Mouse (Mus musculus) erythroblast, embryonic 14.5 days (primary cell): ENCODE results near the gene Myl9. TPM values are rescaled to one million over a fixed set of nuclear protein-coding genes. Genes with fewer than 3 reads are reported as not detected.

Experiments used
- H3K27me3 ChIP-seq: 2 replicates; pipeline ENCODE4 v1.6.1; 2012; ENCODE audit warnings: inconsistent platforms; ENCODE audit not compliant: control insufficient read depth
- H3K36me3 ChIP-seq: 2 replicates; pipeline ENCODE4 v1.6.1; 2012; ENCODE audit warnings: mild to moderate bottlenecking, inconsistent platforms; ENCODE audit not compliant: control insufficient read depth
- H3K4me1 ChIP-seq: 2 replicates; pipeline ENCODE4 v1.6.1; 2012; ENCODE audit warnings: inconsistent platforms; ENCODE audit not compliant: control insufficient read depth
- H3K4me3 ChIP-seq: replicated peaks from 2 replicates; pipeline ENCODE3; 2012; ENCODE audit warnings: moderate library complexity, mild to moderate bottlenecking, inconsistent platforms
- H3K9me3 ChIP-seq: 2 replicates; pipeline ENCODE4 v1.6.1; 2012; ENCODE audit warnings: low read length, inconsistent platforms, mixed read lengths; ENCODE audit not compliant: control insufficient read depth
- GATA1 ChIP-seq: IDR thresholded peaks from 2 replicates; pipeline ENCODE4 v1.6.1; 2012; ENCODE audit warnings: low read length, inconsistent platforms, mixed read lengths
- TAL1 ChIP-seq: IDR thresholded peaks from 3 replicates; pipeline ENCODE4 v1.6.1; 2012; ENCODE audit warnings: low read length, inconsistent platforms, mixed read lengths
- polyA plus RNA-seq: library from polyadenylated mRNA; stranded (reverse); fragments of >175 nt; gene quantifications from 2 replicates; pipeline ENCODE4 v1.2.3, GENCODE M21; 2012

Myl9 gene
- polyA plus RNA-seq, 1 experiment, result 0.10 TPM

GRCm38 (mm10) chr2:156736846-156737245 lies 38.4 kb upstream of the Myl9 start:
- no peak overlapping the region for H3K4me3 ChIP-seq
- peaks cover 19% of the 10 kb centered on the region for H3K4me1 ChIP-seq
- no peaks in the 10 kb centered on the region for H3K9me3 ChIP-seq
- TF ChIP-seq TAL1 (no peak), GATA1 (no peak)
- no peaks in the 10 kb centered on the region for H3K27me3 ChIP-seq
- H3K36me3 ChIP-seq, result no peaks in the 10 kb centered on the region

- peaks cover 11% of the 10 kb centered on the region; the same call in 1 of the 2 replicates for H3K4me1 ChIP-seq
- H3K36me3 ChIP-seq, result no peaks in the 10 kb centered on the region
Observed at GRCm38 (mm10) chr2:156737976-156738375, 37.2 kb upstream of the Myl9 start.

GRCm38 (mm10) chr2:156741265-156741664 lies 34.0 kb upstream of the Myl9 start:
- H3K4me3 ChIP-seq, result no peak overlapping the region

More at GRCm38 (mm10) chr2:156737976-156738375, 37.2 kb upstream of the Myl9 start:
- H3K27me3 ChIP-seq, result no peaks in the 10 kb centered on the region
- no peak for TF ChIP-seq TAL1
- TF ChIP-seq GATA1, result no peak
- no peak overlapping the region for H3K4me3 ChIP-seq
- H3K9me3 ChIP-seq, result no peaks in the 10 kb centered on the region

GRCm38 (mm10) chr2:156741998-156742397 lies 33.2 kb upstream of the Myl9 start:
- H3K36me3 ChIP-seq, result peaks cover 10% of the 10 kb centered on the region
- peaks cover 19% of the 10 kb centered on the region for H3K4me1 ChIP-seq
- H3K27me3 ChIP-seq, result no peaks in the 10 kb centered on the region
- H3K9me3 ChIP-seq, result no peaks in the 10 kb centered on the region
- no peak overlapping the region for H3K4me3 ChIP-seq
- TF ChIP-seq TAL1, result no peak
- no peak for TF ChIP-seq GATA1

More at GRCm38 (mm10) chr2:156741265-156741664, 34.0 kb upstream of the Myl9 start:
- H3K9me3 ChIP-seq, result no peaks in the 10 kb centered on the region
- peaks cover 19% of the 10 kb centered on the region for H3K4me1 ChIP-seq
- H3K27me3 ChIP-seq, result no peaks in the 10 kb centered on the region
- peaks cover 5% of the 10 kb centered on the region for H3K36me3 ChIP-seq
- TF ChIP-seq TAL1 (no peak), GATA1 (no peak)

- Histone ChIP-seq H3K4me1 (peaks cover 24% of the 10 kb centered on the region), H3K27me3 (no peaks in the 10 kb centered on the region), H3K4me3 (no peak overlapping the region), H3K36me3 (peaks cover 13% of the 10 kb centered on the region), H3K9me3 (no peaks in the 10 kb centered on the region)
- TF ChIP-seq GATA1 (no peak), TAL1 (no peak)
Observed at GRCm38 (mm10) chr2:156743248-156743647, 32.0 kb upstream of the Myl9 start.

GRCm38 (mm10) chr2:156744414-156744813 lies 30.8 kb upstream of the Myl9 start:
- Histone ChIP-seq H3K36me3 (peaks cover 22% of the 10 kb centered on the region), H3K4me3 (no peak overlapping the region), H3K27me3 (no peaks in the 10 kb centered on the region), H3K9me3 (no peaks in the 10 kb centered on the region), H3K4me1 (peaks cover 31% of the 10 kb centered on the region)
- TF ChIP-seq TAL1 (no peak), GATA1 (no peak)

- Histone ChIP-seq H3K36me3 (peaks cover 27% of the 10 kb centered on the region), H3K27me3 (no peaks in the 10 kb centered on the region), H3K4me1 (peaks cover 31% of the 10 kb centered on the region), H3K9me3 (no peaks in the 10 kb centered on the region), H3K4me3 (no peak overlapping the region)
- no peak for TF ChIP-seq GATA1
- TF ChIP-seq TAL1, result no peak
Observed at GRCm38 (mm10) chr2:156747315-156747714, 27.9 kb upstream of the Myl9 start.

GRCm38 (mm10) chr2:156749687-156750086 lies 25.5 kb upstream of the Myl9 start:
- Histone ChIP-seq H3K27me3 (no peaks in the 10 kb centered on the region), H3K4me1 (peaks cover 25% of the 10 kb centered on the region), H3K9me3 (no peaks in the 10 kb centered on the region), H3K36me3 (peaks cover 27% of the 10 kb centered on the region), H3K4me3 (no peak overlapping the region)
- TF ChIP-seq GATA1 (no peak), TAL1 (no peak)

- Histone ChIP-seq H3K4me1 (peaks cover 3% of the 10 kb centered on the region; the same call in 1 of the 2 replicates), H3K9me3 (peaks cover 3% of the 10 kb centered on the region), H3K4me3 (no peak overlapping the region), H3K27me3 (no peaks in the 10 kb centered on the region), H3K36me3 (peaks cover 22% of the 10 kb centered on the region)
- no peak for TF ChIP-seq GATA1
- no peak for TF ChIP-seq TAL1
Observed at GRCm38 (mm10) chr2:156756937-156757336, 18.3 kb upstream of the Myl9 start.

GRCm38 (mm10) chr2:156760843-156761505 lies 14.2 kb upstream of the Myl9 start:
- Histone ChIP-seq H3K36me3 (peaks cover 21% of the 10 kb centered on the region), H3K9me3 (peaks cover 3% of the 10 kb centered on the region), H3K27me3 (no peaks in the 10 kb centered on the region), H3K4me3 (no peak overlapping the region), H3K4me1 (peaks cover 10% of the 10 kb centered on the region)
- TF ChIP-seq TAL1 (no peak), GATA1 (no peak)
